Comparison of ENCODE assay signal across 8 mouse cellular contexts in genomic region chr2:148046799-148047165, GRCm38 (mm10). TPM values are rescaled to one million over a fixed set of nuclear protein-coding genes. Genes with fewer than 3 reads are reported as not detected.
DNase-seq lines count a peak whose midpoint lies in the region; ATAC-seq and TF ChIP-seq lines count a peak whose summit lies in the region.

TSS of gene Foxa2 (minus strand) at chr2:148046969.

- H3K9ac ChIP-seq in heart, postnatal 0 days (replicated peaks; ENCODE audit: low read depth, low read length): no peak within 1 kb of the TSS
- H3K9ac ChIP-seq in forebrain, embryonic 16.5 days (replicated peaks; ENCODE audit: low read depth, low read length): no peak within 1 kb of the TSS
- peak within 1 kb of the TSS; percentile 24; the same call in 1 of the 2 replicates for H3K9ac ChIP-seq in liver, embryonic 16.5 days (ENCODE audit: low read depth, low read length)
- H3K9ac ChIP-seq in neural tube, embryonic 15.5 days (replicated peaks): no peak within 1 kb of the TSS

- DNase-seq in heart, postnatal 0 days (ENCODE audit: low spot score): no peak
- no peak for DNase-seq in heart, postnatal 25 days (ENCODE audit: low spot score)
- no peak for DNase-seq in layer of hippocampus, adult 2 months (ENCODE audit: low spot score in 2 of 2)
- DNase-seq in adipocyte (ENCODE audit: low spot score): no peak
- DNase-seq in left cerebral cortex, postnatal 25 days (ENCODE audit: low spot score in 2 of 2): no peak

- H3K4me3 ChIP-seq in heart, postnatal 0 days (ENCODE audit: low read depth, low read length): peak within 1 kb of the TSS; percentile 46
- peak within 1 kb of the TSS; percentile 5; the same call in 1 of the 2 replicates for H3K4me3 ChIP-seq in forebrain, embryonic 16.5 days (replicated peaks; ENCODE audit: low read length)
- peak within 1 kb of the TSS; percentile 47 for H3K4me3 ChIP-seq in liver, embryonic 16.5 days (ENCODE audit: low read depth, low read length)
- H3K4me3 ChIP-seq in neural tube, embryonic 15.5 days (replicated peaks): peak within 1 kb of the TSS; percentile 24
- no peak within 1 kb of the TSS for H3K4me3 ChIP-seq in layer of hippocampus, adult 2 months

- no peaks in the 10 kb centered on the region for H3K36me3 ChIP-seq in heart, postnatal 0 days (replicated peaks; ENCODE audit: control insufficient read depth, insufficient read depth, low read length)
- no peaks in the 10 kb centered on the region for H3K36me3 ChIP-seq in forebrain, embryonic 16.5 days (ENCODE audit: control insufficient read depth, insufficient read depth)
- H3K36me3 ChIP-seq in liver, embryonic 16.5 days (ENCODE audit: control insufficient read depth, insufficient read depth): no peaks in the 10 kb centered on the region
- no peaks in the 10 kb centered on the region for H3K36me3 ChIP-seq in neural tube, embryonic 15.5 days

- no peak for TF ChIP-seq CTCF in heart, postnatal 0 days (IDR thresholded peaks at IDR 0.05; ENCODE audit: low read depth)
- TF ChIP-seq CTCF in layer of hippocampus, adult 2 months (conservative IDR thresholded peaks at IDR 0.05): no peak

- no peak for ATAC-seq in heart, postnatal 0 days (ENCODE audit: insufficient read depth, low read depth)
- no peak for ATAC-seq in forebrain, embryonic 16.5 days
- peak; percentile 22 for ATAC-seq in liver, embryonic 16.5 days (ENCODE audit: low read depth)
- no peak for ATAC-seq in neural tube, embryonic 15.5 days (ENCODE audit: low FRiP score)

- intact Hi-C loops in heart, postnatal 25 days (cut with DNase I): loop anchor here (10.0 kb wide), 1 partner anchor 852 kb away; the partner anchor contains the start of gene Nkx2-2
- intact Hi-C loops in left cerebral cortex, postnatal 25 days (cut with DNase I): loop anchor here (5.0 kb wide), 1 partner anchor 199 kb away; no protein-coding TSS in a partner anchor

- no peak for TF ChIP-seq EP300 in heart, postnatal 0 days (IDR thresholded peaks at IDR 0.05; ENCODE audit: low read depth)

- WGBS in heart, postnatal 0 days: 2% methylated on average over 19 of the region's 19 CpGs
- WGBS in forebrain, embryonic 16.5 days: under 1% methylated on average over 19 of the region's 19 CpGs
- WGBS in liver, embryonic 16.5 days (ENCODE audit: insufficient replicate concordance): 3% methylated on average over 19 of the region's 19 CpGs
- 3% methylated on average over 19 of the region's 19 CpGs for WGBS in neural tube, embryonic 15.5 days

- H3K4me1 ChIP-seq in heart, postnatal 0 days (ENCODE audit: control insufficient read depth, insufficient read depth): no peaks in the 10 kb centered on the region; the same call in 1 of the 2 replicates
- peaks cover 15% of the 10 kb centered on the region for H3K4me1 ChIP-seq in forebrain, embryonic 16.5 days (replicated peaks; ENCODE audit: control insufficient read depth, insufficient read depth, low read length)
- H3K4me1 ChIP-seq in liver, embryonic 16.5 days (ENCODE audit: control insufficient read depth, low read depth, low read length): peaks cover 3% of the 10 kb centered on the region; the same call in 1 of the 2 replicates
- peaks cover 25% of the 10 kb centered on the region for H3K4me1 ChIP-seq in neural tube, embryonic 15.5 days

- peaks cover 98% of the 10 kb centered on the region for H3K27me3 ChIP-seq in heart, postnatal 0 days (ENCODE audit: control insufficient read depth, insufficient read depth, low read length)
- peaks cover 82% of the 10 kb centered on the region for H3K27me3 ChIP-seq in forebrain, embryonic 16.5 days (replicated peaks; ENCODE audit: control insufficient read depth, insufficient read depth, low read length)
- peaks cover 72% of the 10 kb centered on the region for H3K27me3 ChIP-seq in liver, embryonic 16.5 days (ENCODE audit: control insufficient read depth, insufficient read depth, low read depth, low read length)
- peaks cover 96% of the 10 kb centered on the region for H3K27me3 ChIP-seq in neural tube, embryonic 15.5 days (replicated peaks)

- H3K9me3 ChIP-seq in heart, postnatal 0 days (replicated peaks; ENCODE audit: control insufficient read depth, low read length): no peaks in the 10 kb centered on the region
- no peaks in the 10 kb centered on the region for H3K9me3 ChIP-seq in forebrain, embryonic 16.5 days (ENCODE audit: control insufficient read depth, low read length)
- no peaks in the 10 kb centered on the region for H3K9me3 ChIP-seq in liver, embryonic 16.5 days (replicated peaks; ENCODE audit: control insufficient read depth, low read length)
- no peaks in the 10 kb centered on the region for H3K9me3 ChIP-seq in neural tube, embryonic 15.5 days (replicated peaks)

- peak within 1 kb of the TSS; percentile 64 for H3K4me2 ChIP-seq in heart, postnatal 0 days (ENCODE audit: low read depth, low read length)
- peak within 1 kb of the TSS; percentile 20; the same call in 1 of the 2 replicates for H3K4me2 ChIP-seq in forebrain, embryonic 16.5 days (ENCODE audit: low read length)
- peak within 1 kb of the TSS; percentile 44 for H3K4me2 ChIP-seq in liver, embryonic 16.5 days (ENCODE audit: low read depth, low read length)
- H3K4me2 ChIP-seq in neural tube, embryonic 15.5 days: peak within 1 kb of the TSS; percentile 45

- H3K27ac ChIP-seq in heart, postnatal 0 days (ENCODE audit: low read depth): no peak within 1 kb of the TSS
- H3K27ac ChIP-seq in forebrain, embryonic 16.5 days (ENCODE audit: low read length): no peak within 1 kb of the TSS
- H3K27ac ChIP-seq in liver, embryonic 16.5 days (ENCODE audit: low read length): peak within 1 kb of the TSS; percentile 80
- H3K27ac ChIP-seq in neural tube, embryonic 15.5 days (replicated peaks): no peak within 1 kb of the TSS
- H3K27ac ChIP-seq in layer of hippocampus, adult 2 months: no peak within 1 kb of the TSS

RNA-seq across cellular contexts. Expression of gene Foxa2, which starts in this region (rescaled TPM):
- total RNA-seq in heart, postnatal 0 days (2014; rRNA removed; ENCODE audit: low replicate concordance): not detected in 2 replicates
- not detected in 2 replicates for polyA plus RNA-seq in heart, postnatal 0 days (2015; fragmentation: Nextera tagmentation; extraction: Ambion mirVana)
- total RNA-seq in heart, postnatal 25 days (2021): not detected
- polyA plus RNA-seq in forebrain, embryonic 16.5 days (2015; fragmentation: Nextera tagmentation; extraction: Ambion mirVana): 0.11 TPM in 1 of 2 replicates, not detected in the other
- polyA plus RNA-seq in liver, embryonic 16.5 days (2015; fragmentation: Nextera tagmentation; extraction: Ambion mirVana): 2.9 and 3.8 TPM in 2 replicates
- polyA plus RNA-seq in neural tube, embryonic 15.5 days (2015; fragmentation: Nextera tagmentation; extraction: Ambion mirVana): 1.3 and 2.2 TPM in 2 replicates
- total RNA-seq in layer of hippocampus, adult 2 months (2021): not detected
- not detected for total RNA-seq in left cerebral cortex, postnatal 25 days (2021)
